Mouse (Mus musculus) cortical plate, adult 2 months (tissue): ENCODE measurements around the gene Acsl1.

Experiments used
- CTCF ChIP-seq: fragments of 200-500 bp; IDR thresholded peaks from 2 replicates; pipeline ENCODE4 v1.5.1; 2011; ENCODE audit warnings: mild to moderate bottlenecking, control low read depth, low read length; ENCODE audit not compliant: insufficient read depth; ENCODE audit errors: extremely low read depth
- POLR2A ChIP-seq: fragments of 200-500 bp; IDR thresholded peaks from 2 replicates; pipeline ENCODE4 v1.6.1; 2011; ENCODE audit warnings: mild to moderate bottlenecking, low read length, control low read depth; ENCODE audit not compliant: insufficient read depth; ENCODE audit errors: extremely low read depth

- TF ChIP-seq CTCF = no peak
- no peak for TF ChIP-seq POLR2A
Observed at GRCm38 (mm10) chr8:46509474-46509873, 38.6 kb downstream of the Acsl1 start.
